Mouse (Mus musculus): ENCODE data around the gene Olfr1410.

- TF ChIP-seq ZKSCAN1 (IDR thresholded peaks at IDR 0.05; ENCODE audit: low read depth, low read length): no peak
- TF ChIP-seq HCFC1 (IDR thresholded peaks at IDR 0.05; ENCODE audit: low read depth, low read length): no peak
- TF ChIP-seq CTCF (IDR thresholded peaks at IDR 0.05 in 2 of 3, conservative IDR thresholded peaks at IDR 0.05 in 1 of 3; ENCODE audit: control insufficient read depth in 1 of 3, insufficient read depth in 1 of 3, low read depth in 2 of 3, low read length in 3 of 3, poor library complexity in 1 of 3, severe bottlenecking in 1 of 3): no peak
- TF ChIP-seq POLR2A (IDR thresholded peaks at IDR 0.05; ENCODE audit: control insufficient read depth in 1 of 2, insufficient read depth in 1 of 2, low read depth in 1 of 2, low read length in 2 of 2, poor library complexity in 1 of 2): no peak; a peak in 1 of 4 replicates
- no peak for TF ChIP-seq GATA1 (IDR thresholded peaks at IDR 0.05; ENCODE audit: low read depth, low read length)
- TF ChIP-seq MYC (IDR thresholded peaks at IDR 0.05; ENCODE audit: low read depth, low read length): no peak
Observed at GRCm38 (mm10) chr1:92637501-92638172, 32.1 kb downstream of the Olfr1410 start.
